Mouse (Mus musculus): ENCODE measurements around the gene Gli1.

Gene Gli1

GRCm38 (mm10) chr10:127286194-127286593, 55.6 kb downstream of the Gli1 start:
- in situ Hi-C loops (cut with MboI; ENCODE audit: low pct_unique_long_range_greater_than_20kb in 1 of 2, low sequenced_read_pairs in 2 of 2, unreplicated experiment in 1 of 2): no loop called here

DNA sequence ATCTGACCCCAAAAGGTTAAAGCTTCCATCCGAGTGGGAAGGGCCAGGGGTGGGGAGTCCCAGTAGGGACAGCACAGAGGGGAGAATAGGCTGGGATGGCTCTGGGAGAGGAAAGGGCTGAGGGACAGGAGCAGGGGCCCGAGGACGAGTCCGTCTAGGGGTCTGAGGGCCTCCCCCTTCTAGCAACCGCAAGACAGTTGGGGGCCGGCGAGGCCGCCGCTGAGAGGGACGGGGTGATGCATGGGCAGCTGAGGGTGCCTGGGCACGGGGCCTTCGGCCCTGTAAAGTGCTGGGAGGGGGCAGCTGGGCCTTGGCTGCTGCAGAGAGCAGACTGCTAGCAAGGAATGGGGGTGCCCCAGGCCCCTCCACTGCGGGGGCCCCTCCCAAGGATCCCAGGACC, 56.1 kb downstream of the Gli1 start:
- in situ Hi-C loops (cut with MboI; ENCODE audit: low pct_unique_long_range_greater_than_20kb in 1 of 2, low sequenced_read_pairs in 2 of 2, unreplicated experiment in 1 of 2): no loop called here

GRCm38 (mm10) chr10:127284724-127285500, 56.9 kb downstream of the Gli1 start:
- in situ Hi-C loops (cut with MboI; ENCODE audit: low pct_unique_long_range_greater_than_20kb in 1 of 2, low sequenced_read_pairs in 2 of 2, unreplicated experiment in 1 of 2): no loop called here

DNA sequence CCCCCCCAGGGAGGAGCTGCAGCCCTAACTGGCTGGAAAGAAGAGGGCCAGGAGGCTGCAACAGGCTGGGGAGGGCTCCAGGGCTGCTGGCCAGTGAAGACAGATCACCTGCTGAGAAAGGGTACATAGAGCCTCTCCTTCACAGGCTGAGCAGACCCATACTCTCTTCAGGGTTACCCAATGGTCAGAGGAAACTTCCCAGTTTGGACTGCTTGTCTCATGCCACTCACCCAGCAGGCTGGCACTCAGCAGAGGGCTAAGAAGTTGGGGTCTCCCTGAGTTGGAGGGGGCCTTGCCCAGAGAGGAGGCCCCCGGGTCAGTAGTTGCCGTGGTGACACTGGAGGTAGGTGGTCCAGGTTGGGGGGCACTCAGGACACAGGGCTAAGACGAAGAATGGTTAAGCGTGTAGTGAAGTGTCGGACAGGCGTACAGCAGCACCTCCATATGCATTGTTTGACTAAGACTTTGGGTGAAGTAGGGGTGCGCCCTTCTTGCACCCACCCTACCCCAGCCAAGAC, 57.6 kb downstream of the Gli1 start:
- in situ Hi-C loops (cut with MboI; ENCODE audit: low pct_unique_long_range_greater_than_20kb in 1 of 2, low sequenced_read_pairs in 2 of 2, unreplicated experiment in 1 of 2): no loop called here

GRCm38 (mm10) chr10:127282620-127283215, 59.1 kb downstream of the Gli1 start:
- in situ Hi-C loops (cut with MboI; ENCODE audit: low pct_unique_long_range_greater_than_20kb in 1 of 2, low sequenced_read_pairs in 2 of 2, unreplicated experiment in 1 of 2): no loop called here

DNA sequence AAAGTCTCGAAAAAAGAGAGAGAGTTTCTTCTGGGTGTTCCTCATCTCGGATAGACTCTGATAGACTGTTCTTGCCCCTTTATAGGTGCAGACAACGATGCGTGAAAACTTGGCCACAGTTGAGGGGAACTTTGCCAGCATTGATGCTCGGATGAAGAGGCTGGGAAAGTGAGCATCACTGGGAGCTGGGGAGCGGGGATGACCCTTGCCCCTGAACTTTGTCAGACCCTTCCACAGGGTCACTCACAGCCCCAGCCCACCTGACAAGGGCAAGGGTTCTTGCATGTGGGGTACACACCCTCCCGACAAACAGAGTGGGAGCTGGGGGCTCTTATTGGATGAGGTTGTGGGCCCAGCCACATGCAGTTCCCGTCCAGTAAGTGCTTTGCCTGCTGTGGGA, 60.5 kb downstream of the Gli1 start:
- in situ Hi-C loops (cut with MboI; ENCODE audit: low pct_unique_long_range_greater_than_20kb in 1 of 2, low sequenced_read_pairs in 2 of 2, unreplicated experiment in 1 of 2): no loop called here

Measured in mouse embryonic stem cell (cell line).